Mouse (Mus musculus) stomach, adult 2 months (tissue): Measurements from ENCODE around the gene Pde7b. TPM values are rescaled to one million over a fixed set of nuclear protein-coding genes. Genes with fewer than 3 reads are reported as not detected.

Experiments used
- polyA plus RNA-seq: library from polyadenylated mRNA; depleted of rRNA; stranded (reverse); fragments of >200 nt; gene quantifications from 2 replicates; pipeline ENCODE4 v1.2.3, GENCODE M21; 2012; rRNA removed

Pde7b gene
- polyA plus RNA-seq, result 1.7 and 2.3 TPM in 2 replicates

GRCm38 (mm10) chr10:20724906-20725305, at the start of gene Pde7b:
TSS of gene Pde7b (minus strand) at chr10:20725078.

Other genes starting within 250 kb of the Pde7b start
- gene Ahi1, start 227.5 kb upstream of the Pde7b start, polyA plus RNA-seq, result 0.73 and 1.1 TPM in 2 replicates